Mouse (Mus musculus): ENCODE measurements around the gene Fbxl16.

Gene Fbxl16

DNA sequence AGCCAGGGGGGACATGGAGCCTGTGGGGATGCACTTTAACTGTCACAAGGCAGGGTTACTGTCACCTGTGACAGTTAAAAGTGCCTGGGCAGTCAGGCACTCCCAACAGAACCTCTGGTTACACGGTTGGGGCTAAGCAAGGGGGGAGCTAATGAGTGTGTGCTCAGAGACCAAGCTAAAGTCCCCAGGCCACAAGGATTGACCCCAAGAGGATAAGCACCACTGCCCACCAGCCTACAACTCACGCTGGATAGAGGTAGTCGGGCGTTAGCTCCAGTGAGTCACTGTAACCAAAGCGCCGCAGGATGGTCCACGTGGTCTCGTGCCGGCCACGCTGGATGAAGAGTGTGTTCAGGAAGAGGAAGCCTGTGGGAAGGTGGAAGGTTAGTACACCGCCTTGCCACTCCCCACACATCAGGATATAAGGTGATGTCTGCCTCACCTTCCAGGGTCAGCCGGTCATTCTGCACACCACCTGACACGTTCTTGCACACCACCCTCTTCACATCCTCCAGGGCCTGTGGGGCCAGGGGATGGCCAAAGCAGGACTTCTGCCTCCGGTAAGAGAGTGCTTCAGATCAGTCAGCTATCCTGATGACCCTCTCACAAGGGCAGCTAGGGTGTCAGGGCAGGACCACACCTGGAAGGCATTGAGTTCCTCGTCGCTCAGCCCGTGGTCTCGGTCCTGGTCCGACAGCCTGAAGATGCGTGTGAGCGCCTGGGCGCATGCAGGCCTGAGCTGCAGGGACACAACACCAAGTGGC is 32.4 kb downstream of the Fbxl16 start, which contains the start of gene Gm20683:
TSS of gene Gm20683 (minus strand) at position 647 of the 764 bp plus-strand sequence.
- no peak for DNase-seq (ENCODE audit: low read depth, low spot score)

DNA sequence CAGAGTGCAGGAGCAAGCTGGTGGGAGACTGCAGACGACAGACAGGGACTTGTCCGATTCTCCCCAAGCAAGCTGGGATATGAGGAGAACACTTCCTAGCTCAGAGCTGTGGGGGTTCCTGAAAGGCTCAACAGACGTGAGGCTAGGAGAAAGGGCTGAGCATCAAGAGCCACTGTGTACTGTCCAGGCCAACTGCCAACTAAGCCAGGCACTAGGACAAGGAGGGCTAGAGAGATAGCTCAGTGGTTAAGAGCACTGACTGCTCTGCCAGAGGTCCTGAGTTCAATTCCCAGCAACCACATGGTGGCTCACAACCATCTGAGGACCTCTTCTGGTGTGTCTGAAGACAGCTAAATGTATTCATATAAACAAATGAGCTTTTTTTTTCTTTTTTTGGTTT is 33.6 kb downstream of the Fbxl16 start:
- no peak for DNase-seq (ENCODE audit: low read depth, low spot score)

DNA sequence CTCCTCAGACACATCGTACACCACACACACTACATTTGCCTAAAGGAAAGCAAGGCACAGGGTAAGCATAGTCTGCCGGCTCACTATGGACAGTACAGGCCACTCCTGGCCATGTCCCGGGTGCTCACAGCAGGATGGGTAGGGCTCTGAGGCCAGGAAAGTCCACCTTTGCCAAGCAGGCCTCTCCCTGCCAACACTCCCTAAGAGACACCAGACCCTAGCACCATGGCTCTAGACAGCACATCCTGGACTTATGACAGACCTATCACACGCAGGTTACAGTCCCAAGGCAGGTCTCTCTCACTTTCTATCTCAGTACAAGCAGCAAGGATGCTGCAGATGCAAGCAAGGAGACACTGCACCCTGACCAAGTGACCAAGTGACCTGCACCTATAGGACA is 34.2 kb downstream of the Fbxl16 start:
- no peak for DNase-seq (ENCODE audit: low read depth, low spot score)

DNA sequence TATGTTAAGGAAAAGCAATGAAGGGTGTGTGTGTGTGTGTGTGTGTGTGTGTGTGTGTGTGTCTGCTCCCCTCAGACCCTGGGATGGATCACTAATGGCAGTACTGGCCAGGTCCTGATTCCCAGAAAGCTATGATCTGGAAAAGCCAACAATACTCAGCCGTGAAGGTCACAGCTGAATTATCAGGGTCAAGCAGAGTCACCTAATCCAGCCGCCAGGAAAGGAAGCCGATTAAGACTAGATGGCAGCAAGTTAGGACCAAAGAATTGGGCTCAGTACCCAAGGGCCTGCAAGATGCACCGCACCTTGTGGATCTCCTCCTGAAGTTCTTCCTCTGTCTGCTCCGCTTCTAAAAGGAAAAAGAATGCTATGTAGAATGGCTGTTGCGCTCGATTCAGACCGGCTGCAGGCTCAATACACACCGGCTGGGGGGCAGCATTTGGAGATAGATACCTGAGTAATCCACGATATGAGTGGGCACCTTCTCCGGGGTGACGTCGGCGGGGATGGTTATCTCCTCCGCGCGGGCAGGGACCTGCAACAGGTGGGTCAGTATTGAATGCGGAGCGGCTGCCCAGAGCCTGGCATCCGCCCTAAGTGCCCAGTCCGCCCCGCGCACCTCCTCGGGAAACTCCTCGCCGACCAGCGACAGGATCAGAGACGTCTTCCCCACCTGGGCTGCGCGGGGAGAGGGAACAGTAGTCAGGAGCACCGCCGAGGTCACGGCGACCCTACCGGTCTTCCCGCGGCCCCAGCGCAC is 34.9 kb downstream of the Fbxl16 start:
- DNase-seq (ENCODE audit: low read depth, low spot score): no peak

DNA sequence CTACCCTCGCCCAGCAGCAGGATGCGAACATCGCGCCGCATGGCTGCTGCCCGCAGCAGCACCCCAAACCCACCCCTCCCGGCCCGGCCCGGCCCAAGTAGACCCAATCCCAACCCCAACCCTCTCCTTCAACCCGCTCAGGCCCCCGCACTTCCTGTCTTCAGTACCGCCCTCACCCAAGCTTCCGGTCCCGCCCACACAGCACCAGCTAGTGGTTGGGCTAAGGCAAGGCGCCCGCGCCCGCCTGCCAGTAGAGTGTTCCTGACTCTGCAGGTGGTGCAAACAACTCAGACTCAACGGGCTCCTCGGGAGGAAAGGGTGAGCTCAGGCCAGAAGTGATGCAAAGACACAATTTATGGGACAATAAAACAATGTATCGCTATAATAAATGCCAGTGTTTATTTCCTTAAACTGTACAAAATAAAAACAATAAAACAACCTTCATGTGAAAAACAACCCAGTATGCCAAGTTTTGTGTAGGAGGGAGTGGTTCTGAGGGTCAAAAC is 35.6 kb downstream of the Fbxl16 start, which contains the start of gene Rhot2:
TSS of gene Rhot2 (minus strand) at position 456 of the 506 bp plus-strand sequence.
- DNase-seq (ENCODE audit: low read depth, low spot score): peak; percentile 84

DNA sequence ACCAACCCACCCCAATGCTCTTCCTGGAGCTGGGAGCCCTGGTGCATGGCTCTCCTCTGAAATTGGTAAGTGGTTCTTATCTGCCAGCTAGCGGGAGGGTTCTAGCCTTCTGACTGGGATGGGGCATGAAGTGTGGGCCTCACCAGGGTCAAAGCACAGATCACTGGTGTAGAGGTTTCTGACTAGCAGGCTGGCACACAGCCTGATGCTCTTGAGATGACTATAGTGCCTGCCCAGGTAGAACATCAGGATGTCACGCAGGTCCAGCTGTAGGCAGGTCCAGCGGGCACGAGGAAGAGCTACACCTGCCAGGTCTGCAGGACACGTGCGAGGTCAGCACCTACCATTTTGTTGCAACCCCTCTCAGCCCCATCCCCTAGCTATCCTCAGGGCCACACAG is 51.3 kb downstream of the Fbxl16 start:
- no peak for DNase-seq (ENCODE audit: low read depth, low spot score)

DNA sequence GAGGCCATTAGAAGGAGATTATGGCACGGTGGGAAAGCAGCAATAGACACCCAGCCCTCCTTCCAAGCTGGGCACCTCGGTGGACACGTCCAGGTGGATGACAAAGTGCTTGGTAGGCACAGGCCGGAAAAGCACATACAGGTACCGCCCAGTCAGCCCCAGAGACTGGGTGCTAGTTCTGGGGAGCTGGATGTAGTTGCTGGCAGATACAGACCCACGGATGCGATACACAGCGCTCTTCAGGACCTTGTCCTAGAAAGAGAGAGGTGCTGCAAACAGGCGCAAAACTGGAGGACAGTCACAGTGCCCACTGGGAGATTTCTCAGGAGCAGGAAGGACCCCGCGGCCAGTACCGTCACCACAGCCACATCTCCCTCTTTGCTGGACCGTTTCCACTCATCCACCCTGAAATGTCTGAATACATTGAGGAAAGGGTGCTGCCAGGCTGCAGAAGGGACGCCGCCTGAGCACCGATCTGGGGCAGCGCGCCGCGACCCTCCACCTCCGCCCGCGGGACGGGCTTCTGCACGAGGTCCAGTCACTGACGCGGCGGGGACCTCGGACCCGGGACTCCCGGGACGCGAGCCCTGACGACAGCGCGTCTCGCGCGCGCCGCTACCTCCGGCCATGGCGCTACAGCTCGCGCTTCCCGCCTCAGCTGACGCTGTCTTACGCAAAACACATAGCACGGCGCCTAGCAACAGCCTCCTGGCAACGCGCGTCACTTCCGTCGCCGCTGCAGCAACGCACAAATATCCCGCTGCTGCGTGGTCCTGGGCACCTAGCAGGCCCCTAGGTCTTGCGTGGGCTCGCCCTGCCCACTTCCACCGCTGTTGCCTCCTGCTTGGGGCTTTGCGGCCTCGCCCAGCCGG is 52.2 kb downstream of the Fbxl16 start, which contains the start of gene Wdr90:
TSS of gene Wdr90 (minus strand) at position 670 of the 872 bp plus-strand sequence.
- DNase-seq (ENCODE audit: low read depth, low spot score): peak; percentile 90

DNA sequence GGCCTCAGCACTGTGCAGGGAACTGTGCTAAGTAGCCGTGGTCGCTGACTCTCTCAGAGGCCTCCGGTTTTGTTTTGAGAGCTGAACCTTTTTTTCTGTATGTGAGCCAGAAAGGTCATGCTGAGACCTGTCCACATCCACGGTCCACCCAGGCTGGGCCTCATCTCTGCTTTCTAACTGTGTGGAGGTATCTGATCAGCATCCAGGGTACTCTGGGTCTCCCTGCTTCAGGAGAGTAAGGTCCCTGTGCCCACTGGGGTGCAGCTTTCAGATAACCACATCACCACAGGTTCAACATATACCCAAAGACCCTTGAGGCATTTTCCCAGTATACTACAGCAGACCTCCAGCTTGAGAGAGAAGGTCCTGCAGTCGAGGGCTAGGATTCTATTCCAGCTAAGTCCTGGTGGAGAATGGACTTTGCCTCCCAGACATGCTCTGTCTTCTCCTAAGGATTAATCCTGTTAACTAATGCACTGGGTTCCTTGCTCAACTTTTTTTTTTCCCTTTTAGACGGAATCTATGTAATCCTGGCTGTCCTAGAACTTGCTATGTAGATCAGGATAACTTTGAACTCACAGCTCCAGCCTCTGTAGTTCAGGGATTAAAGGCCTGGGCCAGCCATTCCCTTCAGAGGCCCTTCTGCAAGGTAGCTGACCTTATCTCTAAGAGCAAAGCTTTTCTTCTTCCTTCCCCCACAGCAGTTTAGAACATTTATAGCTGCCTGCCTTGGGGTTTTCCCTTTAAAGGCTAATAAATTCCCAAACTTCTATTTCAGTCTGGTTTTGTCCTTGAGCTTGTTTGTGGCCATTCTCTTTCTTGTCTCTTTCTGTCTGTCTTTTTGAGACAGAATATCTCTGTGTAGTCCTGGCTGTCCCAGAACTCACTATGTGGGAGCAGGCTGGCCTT is 53.1 kb downstream of the Fbxl16 start:
- DNase-seq (ENCODE audit: low read depth, low spot score): no peak

DNA sequence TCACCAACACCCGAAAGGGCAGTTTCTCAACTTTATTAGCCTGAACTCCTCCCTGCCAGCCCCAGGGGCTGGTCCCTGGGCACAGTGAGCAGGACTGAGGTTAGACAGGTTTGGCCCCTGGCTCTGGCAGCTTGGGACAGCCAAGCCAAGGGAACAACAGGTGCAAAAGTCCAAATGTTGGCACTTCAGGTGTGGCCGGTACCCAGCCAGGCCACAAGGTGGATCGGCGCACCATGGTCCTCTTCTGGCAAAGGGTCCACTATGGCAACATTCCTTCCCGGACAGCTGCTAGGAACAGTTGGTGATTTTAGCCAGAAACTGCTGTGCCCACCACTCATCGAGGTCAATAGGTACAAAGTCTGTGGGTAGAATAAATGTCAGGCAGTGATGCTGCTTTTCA is 54.8 kb downstream of the Fbxl16 start:
- no peak for DNase-seq (ENCODE audit: low read depth, low spot score)

DNA sequence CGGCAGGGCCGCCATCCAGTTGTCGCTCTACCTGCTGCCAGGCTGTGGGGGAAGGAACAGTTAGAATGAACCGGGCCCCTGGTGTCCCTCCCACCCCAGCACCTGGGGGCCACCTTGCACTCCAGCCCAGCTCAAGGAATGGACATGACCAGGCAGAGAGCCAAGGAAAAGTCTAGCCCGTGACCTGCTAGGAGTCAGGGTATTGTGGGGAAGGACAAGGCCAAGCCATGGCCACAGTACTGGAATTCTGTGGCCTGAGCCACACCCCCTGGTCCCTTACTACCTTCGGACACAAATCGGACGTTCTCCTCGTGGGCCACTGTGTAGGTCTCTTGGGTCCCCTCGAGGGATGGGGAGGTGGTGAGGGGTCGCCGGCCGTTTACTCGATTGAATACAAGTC is 55.4 kb downstream of the Fbxl16 start:
- no peak for DNase-seq (ENCODE audit: low read depth, low spot score)

DNA sequence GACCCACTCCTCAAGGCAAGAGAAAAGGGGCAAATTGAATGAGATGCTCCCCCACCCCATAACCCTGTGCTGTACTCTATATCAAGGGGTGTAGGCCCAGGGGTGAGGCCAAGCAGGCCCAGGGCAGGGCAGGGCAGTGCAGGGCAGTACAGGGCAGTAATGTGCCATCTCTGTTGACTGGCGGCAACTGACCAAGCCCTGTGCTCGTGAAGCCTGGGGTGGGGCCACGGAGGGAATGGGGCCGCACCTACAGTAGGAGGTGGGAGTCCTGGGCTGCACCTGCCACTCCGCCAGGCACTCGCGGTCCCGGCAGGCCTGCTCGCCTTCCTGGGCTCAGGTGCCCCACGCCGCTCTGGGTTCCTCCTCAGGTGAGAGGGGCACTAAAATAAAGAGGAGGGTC is 56.4 kb downstream of the Fbxl16 start:
- no peak for DNase-seq (ENCODE audit: low read depth, low spot score)

DNA sequence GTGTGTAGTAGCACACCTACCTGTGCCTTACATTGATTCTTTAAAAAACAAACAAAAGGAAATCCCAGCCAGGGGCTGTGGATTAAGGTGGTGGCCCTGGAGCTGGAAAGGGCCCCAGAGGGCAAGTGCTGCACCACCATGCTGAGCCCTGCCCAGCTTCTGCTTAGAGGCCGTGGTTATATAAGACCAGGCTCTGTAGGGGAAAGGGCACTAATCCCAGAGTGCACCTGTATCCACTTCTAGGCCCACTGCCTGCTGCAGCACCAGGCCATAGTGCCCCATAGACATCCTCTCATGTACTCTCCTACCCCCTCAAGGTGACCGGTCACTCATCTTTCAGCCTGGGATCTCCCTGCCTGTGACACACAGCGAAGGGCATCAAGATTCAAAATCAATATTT is 57.3 kb downstream of the Fbxl16 start:
- no peak for DNase-seq (ENCODE audit: low read depth, low spot score)

DNA sequence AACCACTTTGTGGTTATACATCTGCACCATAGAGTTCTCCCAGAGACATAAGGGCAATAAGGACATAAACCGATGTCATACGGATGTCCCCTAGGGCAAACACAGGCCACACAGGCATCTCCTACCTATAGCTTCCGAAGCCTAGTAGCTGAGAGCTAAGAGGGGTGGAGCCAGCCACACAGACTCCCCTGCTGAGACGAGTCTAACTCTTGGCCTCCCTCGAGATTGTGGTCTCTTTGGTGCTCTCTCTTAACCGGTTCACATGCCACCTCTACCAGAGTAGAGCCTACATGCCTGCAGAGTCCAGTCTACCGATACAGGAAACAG is 58.6 kb downstream of the Fbxl16 start:
- DNase-seq (ENCODE audit: low read depth, low spot score): no peak

DNA sequence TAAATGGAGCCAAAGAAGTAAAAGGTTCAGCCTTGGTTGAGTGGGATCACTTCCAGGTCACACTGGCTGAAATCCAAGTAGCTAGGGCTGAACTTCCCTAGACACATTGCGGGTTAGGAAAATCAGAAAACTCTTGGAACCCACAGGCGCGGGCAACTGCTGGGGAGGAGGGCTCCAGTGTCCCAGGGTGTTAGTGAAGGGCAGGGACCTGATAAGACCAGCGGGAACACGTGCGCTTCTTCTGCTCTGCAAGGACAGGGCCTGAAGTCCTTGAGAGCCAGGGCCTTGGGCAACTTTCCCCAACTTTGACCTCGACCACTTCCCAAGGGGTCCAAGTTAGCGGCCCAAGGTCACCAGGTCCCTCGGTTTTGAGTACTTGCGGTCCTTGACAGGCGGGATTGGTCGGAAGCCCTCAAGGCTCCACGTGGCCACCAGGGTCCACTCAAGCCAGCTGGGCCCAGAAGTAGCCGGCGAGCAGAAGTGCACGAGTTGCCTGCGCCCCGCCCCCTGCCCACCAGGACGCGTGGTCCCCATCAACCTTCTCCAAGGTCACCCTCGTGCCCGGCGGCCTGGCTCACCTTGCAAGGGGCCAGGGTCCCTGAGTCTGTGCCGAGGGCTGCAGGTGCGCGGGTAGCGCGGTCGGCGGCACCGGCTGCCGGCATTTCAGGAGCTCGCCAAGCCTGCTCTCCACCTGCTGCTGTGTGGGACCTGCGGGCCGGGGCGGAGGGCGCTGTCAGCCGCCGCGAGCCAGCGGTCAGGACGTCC is 59.1 kb downstream of the Fbxl16 start:
- DNase-seq (ENCODE audit: low read depth, low spot score): no peak

DNA sequence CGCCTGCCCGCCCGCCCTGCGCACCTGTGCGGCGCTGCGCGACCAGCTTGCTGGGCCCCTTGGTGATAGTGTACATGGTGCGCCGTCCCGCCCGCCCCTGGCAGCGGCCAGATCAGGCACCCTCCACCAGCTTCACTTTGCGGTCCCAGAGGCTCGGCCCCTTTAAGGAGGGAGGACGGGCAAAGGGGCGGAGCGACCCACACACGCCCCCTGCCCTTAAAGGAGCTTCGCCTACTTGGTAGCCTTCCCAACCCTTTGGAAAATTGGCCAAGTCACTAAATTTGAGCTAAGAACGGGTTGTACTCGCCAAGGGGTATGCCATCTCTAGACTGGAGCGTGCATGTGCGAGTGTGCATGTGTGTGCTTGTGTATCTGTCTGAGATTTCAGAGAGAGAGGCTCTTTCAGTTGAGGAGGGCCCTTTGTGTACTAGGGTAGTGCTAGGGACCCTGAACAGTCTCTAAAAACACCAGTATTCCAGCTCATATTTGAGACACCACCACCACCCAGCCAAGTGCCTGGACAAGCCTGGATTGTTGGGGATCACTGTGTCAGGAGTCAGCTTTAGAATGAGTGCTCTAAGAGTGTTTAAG is 59.8 kb downstream of the Fbxl16 start, which contains the start of gene Mcrip2:
TSS of gene Mcrip2 (minus strand) at position 164 of the 591 bp plus-strand sequence.
- peak; percentile 68 for DNase-seq (ENCODE audit: low read depth, low spot score)

DNA sequence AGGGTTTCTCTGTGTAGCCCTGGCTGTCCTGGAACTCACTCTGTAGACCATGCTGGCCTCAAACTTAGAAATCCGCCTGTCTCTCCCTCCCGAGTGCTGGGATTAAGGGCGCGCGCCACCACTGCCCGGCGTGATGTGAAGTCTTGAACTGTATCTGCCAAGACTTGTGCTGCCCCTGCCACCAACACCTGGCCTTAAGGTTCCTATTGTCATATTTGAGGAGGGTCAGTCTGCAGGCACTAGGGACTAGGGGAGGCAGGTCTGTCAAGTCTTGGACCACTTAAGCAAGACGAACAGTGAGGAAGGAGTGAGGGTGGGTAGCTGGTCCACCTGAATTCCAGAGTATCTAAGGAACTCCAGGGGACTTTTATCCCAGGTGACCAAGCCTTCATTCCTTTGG is 60.6 kb downstream of the Fbxl16 start:
- DNase-seq (ENCODE audit: low read depth, low spot score): no peak

DNA sequence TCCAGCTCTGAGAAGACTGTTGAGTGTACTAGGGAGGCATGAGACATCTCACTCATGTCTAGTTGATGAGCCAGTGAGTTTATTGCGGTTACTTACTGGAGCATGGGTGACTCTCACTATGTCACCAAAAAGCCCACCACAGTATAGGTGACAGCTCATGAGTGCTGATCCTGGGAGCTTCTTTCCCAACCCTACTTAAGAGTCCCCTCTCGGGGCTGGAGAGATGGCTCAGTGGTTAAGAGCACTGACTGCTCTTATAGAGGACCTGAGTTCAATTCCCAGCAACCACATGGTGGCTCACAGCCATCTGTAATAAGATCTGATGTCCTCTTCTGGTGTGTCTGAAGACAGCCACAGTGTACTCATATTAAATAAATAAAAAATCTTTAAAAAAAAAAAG is 61.1 kb downstream of the Fbxl16 start:
- DNase-seq (ENCODE audit: low read depth, low spot score): no peak
